Mouse (Mus musculus) macrophage (primary cell): Measurements from ENCODE around the gene Gpn3. TPM values are rescaled to one million over a fixed set of nuclear protein-coding genes. Genes with fewer than 3 reads are reported as not detected.
"Not testable (repeated sequence)": the region's sequence is repeated elsewhere in the genome, so short reads cannot be mapped to it uniquely, and the experiment has no call there.

ENCODE experiments used
- H3K27ac ChIP-seq: fragments of 350-480 bp; formaldehyde crosslinking; 2 replicates; pipeline ENCODE4 v1.9.0; 2021
- H3K36me3 ChIP-seq: fragments of 350-480 bp; formaldehyde crosslinking; 2 replicates; pipeline ENCODE4 v1.9.0; 2021; ENCODE audit errors: inconsistent target
- H3K4me3 ChIP-seq: fragments of 350-480 bp; formaldehyde crosslinking; 2 replicates; pipeline ENCODE4 v1.9.0; 2021; ENCODE audit errors: inconsistent target
- H3K79me2 ChIP-seq: fragments of 350-480 bp; formaldehyde crosslinking; 2 replicates; pipeline ENCODE4 v1.9.0; 2021; ENCODE audit errors: inconsistent target
- WGBS: methylation state at CpG from one replicate; pipeline ENCODE4 v1.1.7; 2026; ENCODE audit warnings: inconsistent platforms; ENCODE audit not compliant: missing documents; 5-methylcytosine and 5-hydroxymethylcytosine counted together
- polyA plus RNA-seq: library from polyadenylated mRNA; stranded (reverse); fragments of 250-400 nt; gene quantifications from 3 replicates; pipeline ENCODE4 v1.2.4, GENCODE M21; 2018; ENCODE audit warnings: inconsistent platforms

Gpn3 gene
- polyA plus RNA-seq, 1 experiment from 2014 or later = 16.8 TPM

GRCm38 (mm10) chr5:122397495-122397894 is 25.8 kb downstream of the Gpn3 start:
- Histone ChIP-seq H3K27ac (peak overlapping the region; percentile 98), H3K79me2 (peaks cover 100% of the 10 kb centered on the region), H3K4me3 (peak overlapping the region; percentile 52; the same call in 1 of the 2 replicates), H3K36me3 (peaks cover 10% of the 10 kb centered on the region)
- WGBS = 69% methylated on average over 8 of the region's 8 CpGs

GRCm38 (mm10) chr5:122399871-122400270 is 28.2 kb downstream of the Gpn3 start:
- H3K27ac ChIP-seq = peak overlapping the region; percentile 98
- peaks cover 100% of the 10 kb centered on the region for H3K79me2 ChIP-seq
- H3K36me3 ChIP-seq = peaks cover 34% of the 10 kb centered on the region
- 76% methylated on average over 7 of the region's 8 CpGs for WGBS
- H3K4me3 ChIP-seq = no peak overlapping the region

- Histone ChIP-seq H3K27ac (peak overlapping the region; percentile 98), H3K79me2 (peaks cover 99% of the 10 kb centered on the region), H3K4me3 (no peak overlapping the region), H3K36me3 (peaks cover 43% of the 10 kb centered on the region)
- 39% methylated on average over 18 of the region's 18 CpGs for WGBS
These were observed 29.1 kb downstream of the Gpn3 start for GRCm38 (mm10) chr5:122400628-122401302.

- H3K36me3 ChIP-seq = peaks cover 48% of the 10 kb centered on the region
- H3K4me3 ChIP-seq = no peak overlapping the region
- H3K27ac ChIP-seq = peak overlapping the region; percentile 98
- WGBS = 39% methylated on average over 8 of the region's 8 CpGs
- H3K79me2 ChIP-seq = peaks cover 93% of the 10 kb centered on the region
These were observed 29.6 kb downstream of the Gpn3 start for GRCm38 (mm10) chr5:122401303-122401640.

GRCm38 (mm10) chr5:122402160-122402559 is 30.5 kb downstream of the Gpn3 start:
- Histone ChIP-seq H3K79me2 (peaks cover 85% of the 10 kb centered on the region), H3K36me3 (peaks cover 57% of the 10 kb centered on the region), H3K4me3 (no peak overlapping the region), H3K27ac (no peak overlapping the region)
- WGBS = 94% methylated on average over 13 of the region's 13 CpGs

GRCm38 (mm10) chr5:122402772-122403171 is 31.1 kb downstream of the Gpn3 start:
- no peak overlapping the region for H3K27ac ChIP-seq
- no peak overlapping the region for H3K4me3 ChIP-seq
- H3K36me3 ChIP-seq = peaks cover 59% of the 10 kb centered on the region
- H3K79me2 ChIP-seq = peaks cover 78% of the 10 kb centered on the region
- 95% methylated on average over 5 of the region's 5 CpGs for WGBS

- H3K79me2 ChIP-seq = peaks cover 73% of the 10 kb centered on the region
- 92% methylated on average over 12 of the region's 12 CpGs for WGBS
- H3K4me3 ChIP-seq = no peak overlapping the region
- peaks cover 59% of the 10 kb centered on the region for H3K36me3 ChIP-seq
- H3K27ac ChIP-seq = no peak overlapping the region
These were observed 31.7 kb downstream of the Gpn3 start for GRCm38 (mm10) chr5:122403362-122403761.

GRCm38 (mm10) chr5:122405537-122405936 is 33.9 kb downstream of the Gpn3 start:
- Histone ChIP-seq H3K27ac (no peak overlapping the region), H3K36me3 (peaks cover 66% of the 10 kb centered on the region), H3K79me2 (peaks cover 51% of the 10 kb centered on the region), H3K4me3 (no peak overlapping the region)
- 97% methylated on average over 10 of the region's 10 CpGs for WGBS

- peaks cover 31% of the 10 kb centered on the region for H3K36me3 ChIP-seq
- H3K79me2 ChIP-seq = peaks cover 6% of the 10 kb centered on the region; the same call in 1 of the 2 replicates
- no peak overlapping the region for H3K27ac ChIP-seq
- WGBS = 85% methylated on average over 18 of the region's 19 CpGs
- no peak overlapping the region for H3K4me3 ChIP-seq
These were observed 38.3 kb downstream of the Gpn3 start for GRCm38 (mm10) chr5:122409692-122410645.

GRCm38 (mm10) chr5:122411892-122412291 is 40.2 kb downstream of the Gpn3 start:
- WGBS = 100% methylated on average over 5 of the region's 5 CpGs

GRCm38 (mm10) chr5:122412826-122413225 is 41.1 kb downstream of the Gpn3 start:
- no peak overlapping the region for H3K4me3 ChIP-seq
- H3K79me2 ChIP-seq = no peaks in the 10 kb centered on the region
- WGBS = 81% methylated on average over 6 of the region's 6 CpGs
- peaks cover 7% of the 10 kb centered on the region; the same call in 1 of the 2 replicates for H3K36me3 ChIP-seq
- H3K27ac ChIP-seq = no peak overlapping the region

More at GRCm38 (mm10) chr5:122411892-122412291, 40.2 kb downstream of the Gpn3 start:
- H3K36me3 ChIP-seq = peaks cover 12% of the 10 kb centered on the region
- H3K4me3 ChIP-seq = no peak overlapping the region
- no peak overlapping the region for H3K27ac ChIP-seq
- H3K79me2 ChIP-seq = no peaks in the 10 kb centered on the region

GRCm38 (mm10) chr5:122414351-122414750 is 42.7 kb downstream of the Gpn3 start:
- H3K4me3 ChIP-seq = no peak overlapping the region
- no peaks in the 10 kb centered on the region for H3K79me2 ChIP-seq
- WGBS = 94% methylated on average over 4 of the region's 5 CpGs
- peaks cover 7% of the 10 kb centered on the region; the same call in 1 of the 2 replicates for H3K36me3 ChIP-seq
- no peak overlapping the region for H3K27ac ChIP-seq

GRCm38 (mm10) chr5:122415465-122415864 is 43.8 kb downstream of the Gpn3 start:
- H3K4me3 ChIP-seq = no peak overlapping the region
- H3K79me2 ChIP-seq = no peaks in the 10 kb centered on the region
- H3K27ac ChIP-seq = no peak overlapping the region
- H3K36me3 ChIP-seq = no peaks in the 10 kb centered on the region
- 97% methylated on average over 10 of the region's 12 CpGs for WGBS

- H3K4me3 ChIP-seq, H3K36me3 ChIP-seq, H3K27ac ChIP-seq: not testable (repeated sequence)
- peaks cover 33% of the 10 kb centered on the region for H3K79me2 ChIP-seq
- WGBS = 85% methylated on average over 4 of the region's 4 CpGs
These were observed 49.0 kb downstream of the Gpn3 start for GRCm38 (mm10) chr5:122420676-122421075.
